Mouse (Mus musculus): ENCODE results near the gene Uck1.

Gene Uck1

DNA sequence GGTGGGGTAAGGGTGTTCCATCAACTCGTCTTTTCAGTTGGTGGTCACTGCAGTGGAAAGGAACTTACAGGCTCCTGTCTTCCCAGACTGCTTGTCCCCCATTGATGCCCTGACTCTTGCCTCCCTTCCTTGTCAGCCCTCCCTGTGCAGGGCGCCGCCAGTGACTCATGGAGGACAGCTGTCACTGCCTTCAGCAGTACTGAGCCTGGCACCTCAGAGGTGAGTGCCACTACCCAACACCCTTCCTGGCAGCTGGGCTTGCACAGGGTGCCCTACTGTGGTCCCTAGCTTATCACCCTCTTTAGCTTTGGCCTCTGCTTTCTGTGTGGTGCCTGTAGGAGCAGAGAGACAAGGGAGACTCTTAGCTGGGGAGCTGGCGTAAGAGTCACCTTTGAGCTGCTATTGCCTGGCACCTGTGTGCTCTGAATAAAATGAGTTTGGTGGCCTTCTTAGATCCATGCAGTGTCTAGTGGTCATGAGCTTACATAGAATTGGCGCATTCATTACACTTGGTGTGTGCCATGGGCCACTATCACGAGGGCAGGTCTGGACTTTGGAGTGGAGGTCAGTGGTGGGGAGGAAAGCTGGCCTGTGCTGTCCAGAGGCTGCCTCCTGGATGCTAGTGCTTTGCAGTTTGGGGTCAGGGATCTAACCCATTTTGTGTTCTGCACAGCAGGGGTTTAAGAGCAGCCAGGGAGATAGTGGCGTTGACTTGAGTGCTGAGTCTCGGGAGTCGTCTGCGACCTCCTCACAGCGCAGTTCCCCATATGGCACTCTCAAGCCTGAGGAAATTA is 41.2 kb downstream of the Uck1 start:
- no peak for DNase-seq (ENCODE audit: low spot score)

DNA sequence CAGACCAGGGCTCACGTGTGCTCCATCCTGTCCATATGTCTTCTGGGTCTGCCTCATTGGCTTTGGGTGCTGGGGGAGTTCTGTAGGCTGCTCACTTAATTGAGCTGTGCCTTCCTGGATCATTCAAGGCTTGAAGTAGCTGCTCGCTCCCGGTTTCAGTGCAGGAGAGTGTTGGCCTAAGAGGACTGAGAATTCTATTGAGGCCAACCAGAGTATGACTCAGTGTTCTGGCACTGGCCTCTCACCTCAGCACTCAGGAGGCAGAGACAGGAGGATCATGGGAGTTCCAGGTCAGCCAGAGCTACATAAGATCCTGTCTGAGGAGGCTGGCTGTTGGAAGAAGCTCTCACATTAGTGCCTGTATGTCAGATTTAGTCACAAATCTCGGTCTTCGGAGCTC is 41.8 kb downstream of the Uck1 start:
- DNase-seq (ENCODE audit: low spot score) = no peak

DNA sequence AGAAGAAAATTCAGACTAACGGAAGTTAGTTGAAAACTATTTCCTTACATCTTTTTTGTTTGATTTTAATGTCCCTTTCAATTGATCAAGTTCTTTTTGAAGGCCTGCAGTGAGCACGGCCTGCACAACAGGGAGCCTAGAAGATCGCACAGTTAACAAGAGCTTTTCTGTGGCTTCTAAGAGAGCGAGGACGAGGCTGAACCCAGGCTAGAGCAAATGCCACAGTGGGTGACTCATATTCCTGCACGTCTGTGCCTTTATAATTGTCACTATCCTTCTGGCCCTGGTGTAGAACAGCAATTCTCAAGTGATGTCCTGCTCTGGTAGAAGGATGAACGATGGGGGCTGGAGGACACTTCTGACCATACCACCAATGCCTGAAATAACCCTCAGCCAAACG is 42.3 kb downstream of the Uck1 start:
- DNase-seq (ENCODE audit: low spot score) = no peak

DNA sequence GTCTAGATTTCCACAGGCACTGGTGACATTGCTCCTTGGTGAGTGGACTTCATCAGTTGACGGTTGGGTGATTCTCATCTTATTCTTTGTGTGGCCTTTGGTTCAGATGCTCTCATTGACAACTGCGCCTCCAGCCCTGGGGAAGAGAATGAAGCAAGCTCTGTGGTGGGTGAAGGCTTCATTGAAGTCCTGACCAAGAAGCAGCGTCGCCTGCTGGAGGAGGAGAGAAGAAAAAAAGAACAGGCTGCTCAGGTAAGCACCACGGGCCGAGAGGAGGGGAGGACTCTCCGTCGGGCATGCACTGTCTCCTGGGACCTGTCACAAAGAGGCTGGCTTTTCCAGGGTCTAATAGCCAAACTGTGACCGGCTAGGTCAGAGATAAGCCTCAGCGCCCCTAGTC is 43.5 kb downstream of the Uck1 start:
- no peak for DNase-seq (ENCODE audit: low spot score)

DNA sequence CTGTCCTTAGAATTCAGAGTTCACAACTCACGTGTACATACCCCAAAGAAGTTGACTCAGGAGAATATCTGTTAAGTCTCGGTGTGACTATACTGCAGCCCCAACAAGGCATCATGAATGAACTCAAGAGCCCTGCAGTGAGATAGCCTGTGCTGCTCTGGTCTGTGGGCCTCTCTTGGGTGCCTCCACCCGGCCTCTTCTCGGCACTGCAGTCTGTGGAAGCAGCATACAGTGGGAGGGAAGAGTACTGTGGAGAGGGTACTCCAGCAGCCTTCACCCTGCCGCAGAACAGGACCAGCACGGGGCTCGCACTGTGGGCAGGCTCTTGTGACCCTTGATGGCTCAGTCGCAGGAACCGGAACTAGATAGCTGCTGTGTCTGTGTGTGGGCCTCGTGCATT is 44.4 kb downstream of the Uck1 start:
- DNase-seq (ENCODE audit: low spot score) = no peak

DNA sequence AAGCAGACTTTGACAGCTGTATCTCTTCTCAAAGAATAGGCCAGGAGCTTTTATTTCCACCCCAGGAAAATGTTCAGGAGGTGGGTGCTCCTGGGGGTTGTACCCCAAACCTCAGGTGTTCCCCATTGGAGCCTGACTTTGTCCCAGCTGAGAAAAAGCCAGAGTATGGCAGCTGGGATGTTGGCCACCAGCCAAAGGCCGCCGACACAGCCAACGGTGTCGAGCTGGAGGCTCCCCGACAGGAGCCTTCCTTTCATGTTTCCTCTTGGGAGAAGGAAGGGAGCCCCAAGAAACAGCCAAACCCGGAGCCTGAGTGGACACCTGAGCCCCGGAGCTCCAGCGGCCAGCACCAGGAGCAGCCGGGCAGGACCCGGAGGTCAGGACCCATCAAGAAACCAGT is 47.0 kb downstream of the Uck1 start:
- no peak for DNase-seq (ENCODE audit: low spot score)

DNA sequence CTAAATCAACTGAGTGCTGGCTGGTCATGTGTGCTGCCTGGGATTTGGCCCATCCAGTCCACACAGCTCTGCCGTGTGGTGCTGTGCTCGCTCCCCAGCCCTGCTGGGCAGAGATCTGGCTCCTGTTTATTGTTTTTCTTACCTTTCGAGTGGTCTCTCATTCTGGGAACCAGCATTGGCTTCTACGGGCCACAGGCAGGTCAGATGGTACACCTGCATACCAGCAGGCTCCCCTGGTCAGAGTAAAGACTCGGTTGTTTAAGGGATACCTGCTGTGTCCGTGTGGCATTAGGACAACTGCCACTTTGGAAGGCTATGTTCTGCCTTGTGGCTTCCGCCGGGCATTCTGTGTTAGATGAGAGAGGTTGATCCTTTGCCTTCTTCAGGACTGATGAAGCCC is 48.3 kb downstream of the Uck1 start:
- no peak for DNase-seq (ENCODE audit: low spot score)

DNA sequence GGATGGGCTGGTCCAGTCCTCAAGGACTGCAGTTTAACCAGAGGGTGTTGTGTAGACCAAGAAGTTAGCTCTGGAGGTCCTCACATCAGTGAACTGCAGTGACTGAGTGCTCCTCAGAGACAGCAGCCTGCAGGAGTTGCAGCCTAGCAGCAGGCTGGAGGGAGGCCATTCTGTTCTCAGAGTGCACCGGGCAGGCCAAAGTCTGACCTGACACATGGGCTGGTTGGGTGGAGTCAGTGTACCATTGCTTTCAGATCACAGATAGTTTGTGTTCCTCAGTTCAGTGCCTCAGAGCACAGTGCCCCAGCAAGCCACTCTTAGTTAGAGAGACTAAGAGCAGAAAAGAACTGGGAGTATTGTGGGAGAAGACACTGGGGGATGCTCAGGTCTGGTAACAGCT is 52.3 kb downstream of the Uck1 start:
- DNase-seq (ENCODE audit: low spot score) = no peak

Data from testis, postnatal 14 days (tissue).